Mouse (Mus musculus) heart, postnatal 0 days (tissue): ENCODE results near the gene Gm5269. TPM values are rescaled to one million over a fixed set of nuclear protein-coding genes. Genes with fewer than 3 reads are reported as not detected.

Source experiments
- ATAC-seq: fragments of 200-750 bp; cut with Nextera tagmentation; 2 replicates; pipeline ENCODE4 v1.8.0; 2017; ENCODE audit warnings: low read depth, moderate number of reproducible peaks, moderate library complexity; ENCODE audit not compliant: insufficient read depth
- DNase-seq: peaks from one replicate; pipeline ENCODE4 v3.0.0-alpha.2; 2016; ENCODE audit warnings: low spot score
- H3K27ac ChIP-seq: fragments of 300-500 bp; sonication (generic); 2 replicates; pipeline ENCODE4 v1.5.1; 2014; ENCODE audit warnings: low read depth, mild to moderate bottlenecking
- H3K27me3 ChIP-seq: fragments of 300-500 bp; sonication (generic); 2 replicates; pipeline ENCODE4 v1.6.1; 2014; ENCODE audit warnings: low read length, mixed read lengths; ENCODE audit not compliant: control insufficient read depth, insufficient read depth
- H3K36me3 ChIP-seq: fragments of 300-500 bp; sonication (generic); replicated peaks from 2 replicates; pipeline ENCODE4 v1.6.1; 2014; ENCODE audit warnings: low read length, mixed read lengths; ENCODE audit not compliant: control insufficient read depth, insufficient read depth
- H3K4me1 ChIP-seq: fragments of 300-500 bp; sonication (generic); 2 replicates; pipeline ENCODE4 v1.6.1; 2014; ENCODE audit warnings: antibody characterized with exemption; ENCODE audit not compliant: control insufficient read depth, insufficient read depth
- H3K4me2 ChIP-seq: fragments of 300-500 bp; sonication (generic); 2 replicates; pipeline ENCODE4 v1.6.1; 2014; ENCODE audit warnings: low read depth, mild to moderate bottlenecking, low read length, moderate library complexity
- H3K4me3 ChIP-seq: fragments of 300-500 bp; sonication (generic); 2 replicates; pipeline ENCODE4 v1.5.1; 2014; ENCODE audit warnings: low read depth, low read length
- H3K9ac ChIP-seq: fragments of 300-500 bp; sonication (generic); replicated peaks from 2 replicates; pipeline ENCODE4 v1.6.1; 2014; ENCODE audit warnings: low read depth, low read length, mixed read lengths
- H3K9me3 ChIP-seq: fragments of 300-500 bp; sonication (generic); replicated peaks from 2 replicates; pipeline ENCODE4 v1.6.1; 2016; ENCODE audit warnings: low read length; ENCODE audit not compliant: control insufficient read depth
- CTCF ChIP-seq: IDR thresholded peaks from 2 replicates; pipeline ENCODE4 v1.5.1; 2016; ENCODE audit warnings: antibody characterized with exemption, control low read depth, low read depth
- EP300 ChIP-seq: IDR thresholded peaks from 2 replicates; pipeline ENCODE4 v1.6.1; 2016; ENCODE audit warnings: antibody characterized with exemption, low read depth
- WGBS: fragments of 180-500 bp; shearing (Covaris S2); extraction: QIAGEN DNeasy Blood & Tissue Kit; methylation state at CpG from one replicate; pipeline ENCODE4 v1.1.7; 2014; 5-methylcytosine and 5-hydroxymethylcytosine counted together
- polyA plus RNA-seq: library from polyadenylated mRNA; unstranded; fragments of >200 nt; fragmentation: Nextera tagmentation; extraction: Ambion mirVana; gene quantifications from 2 replicates; pipeline ENCODE4 v1.2.1, GENCODE M21; 2015
- total RNA-seq: library from RNA; depleted of rRNA; stranded (reverse); fragments of >200 nt; gene quantifications from 2 replicates; pipeline ENCODE4 v1.2.3, GENCODE M21; 2014; ENCODE audit warnings: low replicate concordance; rRNA removed

Gm5269 gene
- total RNA-seq, result not detected in 2 replicates
- polyA plus RNA-seq, result not detected in 2 replicates

DNA sequence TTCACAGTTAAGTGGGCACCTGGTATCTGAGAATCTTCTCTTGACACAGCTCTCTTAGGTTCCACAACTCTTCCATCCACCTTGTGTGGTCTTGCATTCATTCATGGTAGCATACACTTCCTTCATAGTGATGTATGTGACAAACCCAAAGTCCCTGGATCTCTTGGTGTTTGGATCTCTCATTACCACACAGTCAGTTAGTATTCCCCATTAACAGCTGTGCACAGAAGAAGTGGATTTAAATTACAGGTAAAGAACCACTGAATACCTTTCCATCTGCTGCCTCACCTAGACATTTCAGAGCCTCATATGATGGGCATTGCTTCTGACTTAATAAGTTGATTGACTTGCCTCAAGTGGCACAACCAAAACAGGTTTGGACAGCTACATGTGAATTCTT, at the start of gene Gm5269:
TSS of gene Gm5269 (minus strand) at position 101 of the 400 bp plus-strand sequence.
- Histone ChIP-seq H3K27me3 (no peaks in the 10 kb centered on the region), H3K27ac (no peak within 1 kb of the TSS), H3K9me3 (no peaks in the 10 kb centered on the region), H3K4me3 (no peak within 1 kb of the TSS), H3K4me1 (no peaks in the 10 kb centered on the region), H3K36me3 (no peaks in the 10 kb centered on the region), H3K4me2 (no peak within 1 kb of the TSS), H3K9ac (no peak within 1 kb of the TSS)
- no peak for ATAC-seq
- DNase-seq, result no peak
- TF ChIP-seq CTCF (no peak), EP300 (no peak)

DNA sequence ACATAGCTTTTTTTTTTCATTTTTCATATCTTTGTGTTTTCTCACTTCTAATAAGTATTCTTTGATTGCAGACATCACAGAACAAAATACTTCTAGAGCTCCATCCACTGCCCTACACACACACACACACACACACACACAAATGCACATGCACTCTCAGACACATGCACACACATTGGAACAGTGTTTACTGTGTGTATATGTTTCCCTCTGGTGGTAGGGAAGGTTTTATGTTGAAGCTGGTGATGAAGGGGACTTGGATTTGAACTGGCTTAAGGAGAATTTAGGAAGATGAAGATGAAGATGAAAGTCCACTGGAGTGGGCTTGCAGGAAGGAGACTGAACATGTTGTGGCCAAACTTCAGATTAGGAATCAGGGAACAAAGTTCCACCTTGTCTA, 41.1 kb upstream of the Gm5269 start:
- H3K9me3 ChIP-seq, result no peaks in the 10 kb centered on the region
- ATAC-seq (no peak), DNase-seq (no peak)
- no peak overlapping the region for H3K27ac ChIP-seq
- no peak overlapping the region for H3K4me3 ChIP-seq
- TF ChIP-seq EP300 (no peak), CTCF (peak; percentile 59)
- H3K36me3 ChIP-seq, result no peaks in the 10 kb centered on the region
- H3K27me3 ChIP-seq, result 0 out of 2 replicates have a peak, but pooled peaks cover 5% of the 10 kb centered on the region
- no peak overlapping the region for H3K4me2 ChIP-seq
- H3K4me1 ChIP-seq, result no peaks in the 10 kb centered on the region
- no peak overlapping the region for H3K9ac ChIP-seq

DNA sequence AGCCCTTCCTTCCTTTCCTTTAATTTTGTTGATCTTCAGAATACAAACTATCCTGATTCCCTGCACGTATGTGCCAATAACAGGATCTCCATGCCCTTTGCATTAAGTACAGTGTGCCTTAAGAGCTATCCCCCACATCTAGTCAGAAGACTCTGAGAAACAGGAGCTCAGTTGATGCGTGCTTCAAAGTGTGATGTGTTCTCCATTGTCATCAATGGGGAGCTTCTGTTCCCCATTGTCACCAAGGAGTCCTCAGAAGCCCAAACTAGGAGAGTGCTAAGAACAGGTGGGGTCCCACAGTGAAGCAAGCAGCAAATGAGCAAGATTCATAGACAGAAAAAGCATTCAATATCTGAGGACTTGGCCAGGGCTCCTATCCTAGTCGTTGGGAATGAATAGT, 36.8 kb upstream of the Gm5269 start:
- no peak overlapping the region for H3K4me3 ChIP-seq
- no peaks in the 10 kb centered on the region for H3K9me3 ChIP-seq
- no peaks in the 10 kb centered on the region for H3K36me3 ChIP-seq
- no peak for ATAC-seq
- TF ChIP-seq EP300, result no peak
- DNase-seq, result no peak
- no peak overlapping the region for H3K9ac ChIP-seq
- H3K4me2 ChIP-seq, result no peak overlapping the region
- WGBS, result 49% methylated on average over 3 of the region's 3 CpGs
- H3K27ac ChIP-seq, result no peak overlapping the region
- H3K4me1 ChIP-seq, result no peaks in the 10 kb centered on the region
- 0 out of 2 replicates have a peak, but pooled peaks cover 5% of the 10 kb centered on the region for H3K27me3 ChIP-seq

DNA sequence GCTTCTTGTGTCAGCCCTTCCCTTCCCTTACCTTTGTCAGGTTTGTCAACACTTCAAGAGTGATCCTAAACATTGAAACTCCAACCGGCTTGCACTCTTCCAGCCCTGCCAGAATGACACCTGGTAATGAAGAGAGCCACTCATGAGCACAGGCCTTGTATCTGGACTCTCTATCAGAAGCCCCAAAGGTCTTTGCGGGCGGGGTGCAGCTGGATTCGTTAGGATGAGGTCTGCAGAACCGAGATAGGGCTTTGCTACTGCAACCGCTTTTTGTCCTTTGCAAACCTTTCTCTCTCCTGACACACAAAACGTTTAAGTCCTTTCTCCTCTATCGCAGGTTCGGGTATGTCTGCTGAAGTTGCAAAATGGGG, 36.3 kb upstream of the Gm5269 start, which contains the start of gene Slc40a1:
TSS of gene Slc40a1 (minus strand) at position 131 of the 371 bp plus-strand sequence.
- ATAC-seq, result no peak
- H3K27me3 ChIP-seq, result 0 out of 2 replicates have a peak, but pooled peaks cover 5% of the 10 kb centered on the region
- no peak for DNase-seq
- peak within 1 kb of the TSS; percentile 3; the same call in 1 of the 2 replicates for H3K27ac ChIP-seq
- H3K9ac ChIP-seq, result peak within 1 kb of the TSS; percentile 59
- 41% methylated on average over 9 of the region's 9 CpGs for WGBS
- TF ChIP-seq CTCF (no peak), EP300 (no peak)
- no peaks in the 10 kb centered on the region for H3K9me3 ChIP-seq
- peak within 1 kb of the TSS; percentile 93 for H3K4me2 ChIP-seq
- peak within 1 kb of the TSS; percentile 76 for H3K4me3 ChIP-seq
- H3K36me3 ChIP-seq, result no peaks in the 10 kb centered on the region
- H3K4me1 ChIP-seq, result no peaks in the 10 kb centered on the region

DNA sequence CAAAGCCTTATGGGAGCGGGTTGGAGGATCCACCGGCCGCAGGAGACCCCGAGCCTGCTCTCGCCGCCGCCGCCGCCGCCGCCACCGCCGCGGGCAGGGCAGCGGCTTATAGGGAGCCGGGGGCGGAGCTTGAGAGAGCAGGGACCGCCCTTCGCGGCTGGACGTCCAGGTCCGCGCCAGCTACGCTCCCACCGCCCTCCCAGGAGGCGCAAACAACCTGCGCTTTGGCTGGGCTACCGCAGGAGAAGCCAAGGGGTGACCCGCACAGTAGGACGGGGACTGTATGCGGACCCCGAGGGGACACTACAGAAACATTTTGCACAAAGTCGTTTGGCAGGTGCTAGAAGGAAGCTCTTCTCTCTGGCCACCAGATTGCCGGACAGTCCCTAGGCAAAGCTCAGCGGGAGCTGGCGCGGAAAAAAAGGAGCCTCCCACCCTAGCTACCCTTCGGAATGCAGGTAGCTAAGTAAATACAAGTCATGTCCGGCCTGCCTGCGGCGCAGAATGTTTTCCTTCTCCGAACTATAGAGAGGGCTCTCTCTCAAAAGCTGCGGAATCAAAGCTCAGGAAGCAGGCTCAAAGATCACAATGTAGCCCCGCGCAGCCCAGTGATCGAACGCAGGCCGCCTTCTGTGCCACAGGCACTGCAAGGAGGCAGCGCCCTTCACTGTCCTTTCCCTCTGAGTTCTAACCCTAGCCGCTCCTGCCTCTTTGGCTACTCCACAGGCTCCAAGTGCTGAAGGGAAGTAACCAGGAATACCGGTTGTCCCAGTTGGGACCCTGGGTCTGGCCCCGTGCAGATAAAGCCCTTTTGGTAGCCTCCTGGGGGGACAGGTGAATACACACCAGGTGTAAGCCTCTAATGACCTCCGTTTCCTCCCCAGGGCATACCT, 35.7 kb upstream of the Gm5269 start:
- ATAC-seq (peak; percentile 98), DNase-seq (peak; percentile 79)
- peak overlapping the region; percentile 59 for H3K9ac ChIP-seq
- no peaks in the 10 kb centered on the region for H3K4me1 ChIP-seq
- no peak for TF ChIP-seq EP300
- no peak for TF ChIP-seq CTCF
- under 1% methylated on average over 53 of the region's 53 CpGs for WGBS
- 0 out of 2 replicates have a peak, but pooled peaks cover 5% of the 10 kb centered on the region for H3K27me3 ChIP-seq
- no peaks in the 10 kb centered on the region for H3K36me3 ChIP-seq
- no peaks in the 10 kb centered on the region for H3K9me3 ChIP-seq
- H3K4me3 ChIP-seq, result peak overlapping the region; percentile 76
- peak overlapping the region; percentile 93 for H3K4me2 ChIP-seq
- peak overlapping the region; percentile 3; the same call in 1 of the 2 replicates for H3K27ac ChIP-seq
